Mouse (Mus musculus): ENCODE results near the gene Mcm2. TPM values are rescaled to one million over a fixed set of nuclear protein-coding genes. Genes with fewer than 3 reads are reported as not detected.

Mcm2 gene
- polyA plus RNA-seq, 1 experiment from 2014 or later = 70.0 TPM

DNA sequence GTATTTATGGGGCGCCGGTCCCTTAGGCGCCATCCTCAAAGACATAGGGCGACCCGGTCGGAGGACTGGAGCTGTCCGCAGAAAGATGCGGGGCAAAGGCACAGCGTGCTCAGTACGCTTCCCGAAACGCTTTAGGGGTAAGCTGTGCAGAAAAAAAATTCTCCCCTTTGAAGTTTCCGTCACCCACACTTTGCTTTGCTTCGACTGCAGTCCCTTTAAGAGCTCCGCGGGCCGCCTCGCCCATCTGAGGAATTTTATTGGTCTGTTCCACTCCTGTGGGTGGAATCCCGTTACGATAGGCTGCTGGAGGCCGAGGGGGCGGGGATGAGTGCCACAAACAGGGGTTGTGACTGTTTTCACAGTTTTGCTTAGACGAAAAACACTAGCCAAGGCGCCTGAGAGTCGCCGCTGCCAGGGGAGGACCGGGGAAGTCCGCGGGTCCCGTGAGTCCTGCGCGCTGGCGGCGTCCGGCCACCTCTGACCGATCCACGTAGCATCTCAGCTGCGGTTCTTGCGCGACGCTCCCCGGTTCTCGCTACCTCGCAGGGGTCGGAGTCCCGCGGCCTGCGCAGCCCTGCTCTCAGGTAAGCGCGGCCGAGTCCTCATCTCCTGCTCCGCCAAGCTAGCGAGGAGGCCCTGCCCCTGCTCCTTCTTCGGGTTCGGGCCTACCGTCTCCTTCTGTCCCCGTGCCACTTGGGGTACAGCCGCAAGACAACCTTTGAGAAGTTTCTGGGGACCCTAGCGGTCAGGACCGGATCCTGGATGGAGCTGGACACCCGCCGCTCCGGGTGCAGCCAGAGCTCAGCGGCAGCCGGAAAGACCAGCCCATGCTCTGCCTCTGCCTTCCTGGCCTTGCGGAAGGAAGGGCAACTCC is 3.6 kb upstream of the Mcm2 start, which contains the start of gene Tpra1:
Tpra1 (plus strand) TSS at position 305 of the 874 bp plus-strand sequence.
- no peaks in the 10 kb centered on the region for H3K9me3 ChIP-seq
- H3K36me3 ChIP-seq = no peaks in the 10 kb centered on the region
- H3K9ac ChIP-seq (replicated peaks) = peak within 1 kb of the TSS; percentile 85
- WGBS = under 1% methylated on average over 66 of the region's 66 CpGs
- no peaks in the 10 kb centered on the region for H3K27me3 ChIP-seq
- peaks cover 38% of the 10 kb centered on the region for H3K4me1 ChIP-seq
- peak; percentile 91 for ATAC-seq (replicated peaks)
- peak within 1 kb of the TSS; percentile 86 for H3K27ac ChIP-seq (replicated peaks)
- peak within 1 kb of the TSS; percentile 97 for H3K4me2 ChIP-seq (replicated peaks)
- peak within 1 kb of the TSS; percentile 99 for H3K4me3 ChIP-seq

DNA sequence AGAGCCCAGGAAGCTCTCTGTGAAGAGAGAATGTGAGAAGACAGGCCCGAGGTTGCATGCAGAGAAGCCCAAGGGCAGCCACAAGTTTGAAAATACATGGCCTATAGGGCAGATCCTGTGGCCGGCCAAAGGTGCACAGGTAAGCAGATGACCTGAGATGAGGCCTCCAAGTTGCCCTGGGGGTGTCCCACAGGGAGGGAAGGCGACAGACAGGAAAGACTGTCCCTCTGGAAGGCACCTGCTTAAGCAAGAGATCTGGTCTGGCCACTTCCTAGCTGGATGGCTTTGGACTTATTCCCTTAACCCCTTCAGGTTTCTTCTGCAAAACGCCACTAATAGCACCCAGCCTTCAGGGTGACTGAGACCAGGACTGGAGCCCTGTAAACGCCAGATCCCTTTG is 2.9 kb upstream of the Mcm2 start:
- peak overlapping the region; percentile 99 for H3K4me3 ChIP-seq
- H3K4me1 ChIP-seq = peaks cover 42% of the 10 kb centered on the region
- H3K36me3 ChIP-seq = no peaks in the 10 kb centered on the region
- ATAC-seq (replicated peaks) = no peak
- 4% methylated on average over 5 of the region's 5 CpGs for WGBS
- peak overlapping the region; percentile 85 for H3K9ac ChIP-seq (replicated peaks)
- H3K4me2 ChIP-seq (replicated peaks) = peak overlapping the region; percentile 97
- H3K9me3 ChIP-seq = no peaks in the 10 kb centered on the region
- H3K27ac ChIP-seq (replicated peaks) = peak overlapping the region; percentile 86
- H3K27me3 ChIP-seq = no peaks in the 10 kb centered on the region

DNA sequence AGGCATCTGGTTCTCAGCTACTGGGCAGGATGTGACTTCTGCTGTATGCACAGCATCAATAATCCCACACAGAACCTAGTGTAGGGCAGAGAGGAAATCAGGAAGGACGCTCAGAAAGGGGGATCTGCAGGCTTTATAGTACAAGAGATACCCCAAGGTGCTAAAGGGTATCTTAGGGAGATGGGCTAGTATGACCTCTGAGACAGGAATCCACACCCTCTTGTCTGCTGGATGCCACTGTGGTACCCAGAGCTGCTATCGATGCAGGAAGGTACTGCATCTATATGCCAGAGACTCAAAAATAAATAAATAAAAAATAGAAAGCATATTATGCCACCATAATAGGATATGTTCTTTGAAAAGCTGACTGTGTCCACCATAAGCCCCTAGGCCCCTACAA is 1.0 kb upstream of the Mcm2 start:
- Histone ChIP-seq H3K4me1 (peaks cover 43% of the 10 kb centered on the region), H3K36me3 (no peaks in the 10 kb centered on the region), H3K9me3 (no peaks in the 10 kb centered on the region), H3K27me3 (no peaks in the 10 kb centered on the region), H3K27ac (replicated peaks) (no peak overlapping the region), H3K4me2 (replicated peaks) (no peak overlapping the region), H3K9ac (replicated peaks) (no peak overlapping the region), H3K4me3 (no peak overlapping the region)
- WGBS = 92% methylated on average over 2 of the region's 2 CpGs
- ATAC-seq (replicated peaks) = no peak

DNA sequence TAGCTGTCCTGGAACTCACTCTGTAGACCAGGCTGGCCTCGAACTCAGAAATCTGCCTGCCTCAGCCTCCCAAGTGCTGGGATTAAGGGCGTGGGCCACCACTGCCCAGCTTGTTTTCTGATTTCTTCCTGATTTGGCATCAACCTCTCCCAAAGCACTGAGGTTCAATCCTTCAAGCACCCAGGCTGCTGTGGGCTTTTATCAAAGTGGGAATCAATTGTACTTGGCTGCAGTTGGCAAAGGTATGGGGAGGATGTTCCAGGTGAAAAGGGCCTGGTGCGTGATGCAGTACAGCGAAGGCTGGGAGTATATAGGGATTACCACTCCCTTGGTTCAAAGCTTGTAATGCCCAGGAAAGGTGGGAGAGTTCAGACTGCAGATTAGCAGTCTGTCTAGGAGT is 506 bp upstream of the Mcm2 start:
- H3K9me3 ChIP-seq = no peaks in the 10 kb centered on the region
- H3K4me2 ChIP-seq (replicated peaks) = peak overlapping the region; percentile 84
- no peaks in the 10 kb centered on the region for H3K36me3 ChIP-seq
- H3K4me1 ChIP-seq = peaks cover 41% of the 10 kb centered on the region
- no peak for ATAC-seq (replicated peaks)
- H3K27ac ChIP-seq (replicated peaks) = no peak overlapping the region
- peak overlapping the region; percentile 60; the same call in 1 of the 2 replicates for H3K4me3 ChIP-seq
- WGBS = 54% methylated on average over 4 of the region's 4 CpGs
- no peaks in the 10 kb centered on the region for H3K27me3 ChIP-seq
- no peak overlapping the region for H3K9ac ChIP-seq (replicated peaks)

DNA sequence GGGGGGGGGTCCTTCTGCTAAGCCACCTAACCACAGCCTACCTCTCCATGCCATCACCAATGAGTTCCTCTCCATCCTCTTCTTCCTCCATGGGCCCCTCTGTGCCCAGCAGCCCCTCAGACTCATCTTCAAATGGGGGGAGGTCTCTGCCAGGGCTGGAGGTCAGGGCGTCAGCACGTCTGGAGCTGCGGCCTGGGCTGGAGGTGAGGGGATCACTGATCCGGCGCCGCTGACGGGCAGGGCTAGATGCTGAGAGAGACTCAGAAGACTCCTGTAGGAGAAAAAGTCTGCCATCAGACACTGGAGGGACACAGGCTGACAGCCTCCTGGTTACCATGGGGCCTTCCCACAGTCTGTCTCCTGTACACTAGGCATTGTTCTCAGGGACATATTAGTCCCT is 1.3 kb downstream of the Mcm2 start:
- Histone ChIP-seq H3K4me2 (replicated peaks) (peak overlapping the region; percentile 35), H3K4me1 (peaks cover 25% of the 10 kb centered on the region), H3K27me3 (no peaks in the 10 kb centered on the region), H3K9me3 (no peaks in the 10 kb centered on the region), H3K36me3 (no peaks in the 10 kb centered on the region), H3K9ac (replicated peaks) (no peak overlapping the region; the same call in 1 of the 2 replicates), H3K4me3 (peak overlapping the region; percentile 60), H3K27ac (replicated peaks) (no peak overlapping the region)
- ATAC-seq (replicated peaks) = no peak
- 73% methylated on average over 7 of the region's 7 CpGs for WGBS

DNA sequence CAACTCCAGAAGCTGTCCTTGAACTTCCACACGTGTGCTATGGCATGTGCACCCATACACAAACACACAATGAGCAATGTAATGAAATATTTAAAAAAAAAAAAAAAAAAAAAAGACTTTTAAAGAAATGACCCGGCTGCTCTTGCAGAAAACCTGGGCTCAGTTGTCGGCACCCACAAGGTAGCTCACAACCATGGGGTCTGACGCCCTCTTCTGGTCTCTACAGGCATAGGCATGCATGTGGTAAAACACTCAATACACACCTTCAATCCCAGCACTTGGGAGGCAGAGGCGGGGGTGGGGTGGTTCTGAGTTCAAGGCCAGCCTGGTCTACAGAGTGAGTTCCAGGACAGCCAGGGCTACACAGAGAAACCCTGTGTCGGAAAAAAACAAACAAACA is 2.6 kb downstream of the Mcm2 start:
- Histone ChIP-seq H3K4me1 (peaks cover 18% of the 10 kb centered on the region), H3K9me3 (no peaks in the 10 kb centered on the region), H3K4me3 (no peak overlapping the region), H3K36me3 (peaks cover 7% of the 10 kb centered on the region; the same call in 1 of the 2 replicates), H3K27me3 (no peaks in the 10 kb centered on the region), H3K9ac (replicated peaks) (no peak overlapping the region), H3K27ac (replicated peaks) (no peak overlapping the region), H3K4me2 (replicated peaks) (no peak overlapping the region)
- WGBS = 87% methylated on average over 6 of the region's 6 CpGs
- no peak for ATAC-seq (replicated peaks)

DNA sequence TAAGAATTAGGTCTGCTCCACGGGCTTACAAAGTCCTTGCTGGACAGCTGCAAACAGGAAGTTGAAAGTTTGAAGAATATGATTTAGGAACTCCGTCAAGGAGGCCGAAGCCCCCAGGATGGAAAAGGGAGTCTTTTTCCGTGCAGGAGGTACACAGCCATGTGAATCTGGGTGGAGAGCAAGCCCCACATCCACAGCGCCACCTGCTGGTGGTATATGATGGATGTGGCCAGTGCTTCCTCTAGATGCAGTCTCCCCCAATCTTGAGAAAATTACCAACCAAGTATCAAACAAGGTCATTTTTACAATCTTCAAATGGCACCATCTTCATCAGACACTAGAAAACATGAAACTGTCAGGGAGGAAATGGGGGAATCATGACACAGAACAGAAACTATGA is 5.0 kb downstream of the Mcm2 start:
- Histone ChIP-seq H3K9ac (replicated peaks) (no peak overlapping the region), H3K4me1 (peaks cover 18% of the 10 kb centered on the region), H3K36me3 (peaks cover 19% of the 10 kb centered on the region; the same call in 1 of the 2 replicates), H3K4me3 (no peak overlapping the region), H3K27me3 (no peaks in the 10 kb centered on the region), H3K27ac (replicated peaks) (no peak overlapping the region), H3K4me2 (replicated peaks) (no peak overlapping the region), H3K9me3 (no peaks in the 10 kb centered on the region)
- no peak for ATAC-seq (replicated peaks)
- 52% methylated on average over 5 of the region's 5 CpGs for WGBS

DNA sequence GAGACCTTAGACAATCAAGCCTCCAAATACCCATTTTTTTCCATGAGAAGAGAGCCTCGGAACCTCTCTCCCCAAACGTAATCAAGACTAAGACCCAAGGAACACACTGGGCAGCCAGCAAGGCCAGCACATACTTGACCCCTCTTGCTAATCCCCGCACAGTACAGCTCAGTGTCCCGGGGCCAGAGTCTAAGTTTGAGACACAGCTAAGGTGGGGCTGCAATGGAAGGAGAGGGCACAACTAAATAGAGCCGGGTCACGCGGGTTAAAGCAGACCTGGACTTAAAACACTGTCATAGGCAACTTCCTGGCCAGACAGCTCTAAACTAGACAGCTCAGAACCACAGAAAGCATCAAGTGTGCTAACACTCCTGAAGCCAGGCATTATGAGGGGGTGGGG is 7.7 kb downstream of the Mcm2 start:
- Histone ChIP-seq H3K27me3 (no peaks in the 10 kb centered on the region), H3K27ac (replicated peaks) (no peak overlapping the region), H3K9ac (replicated peaks) (no peak overlapping the region), H3K4me2 (replicated peaks) (no peak overlapping the region), H3K4me1 (no peaks in the 10 kb centered on the region), H3K36me3 (peaks cover 33% of the 10 kb centered on the region; the same call in 1 of the 2 replicates), H3K9me3 (no peaks in the 10 kb centered on the region), H3K4me3 (no peak overlapping the region)
- no peak for ATAC-seq (replicated peaks)
- 90% methylated on average over 7 of the region's 7 CpGs for WGBS

DNA sequence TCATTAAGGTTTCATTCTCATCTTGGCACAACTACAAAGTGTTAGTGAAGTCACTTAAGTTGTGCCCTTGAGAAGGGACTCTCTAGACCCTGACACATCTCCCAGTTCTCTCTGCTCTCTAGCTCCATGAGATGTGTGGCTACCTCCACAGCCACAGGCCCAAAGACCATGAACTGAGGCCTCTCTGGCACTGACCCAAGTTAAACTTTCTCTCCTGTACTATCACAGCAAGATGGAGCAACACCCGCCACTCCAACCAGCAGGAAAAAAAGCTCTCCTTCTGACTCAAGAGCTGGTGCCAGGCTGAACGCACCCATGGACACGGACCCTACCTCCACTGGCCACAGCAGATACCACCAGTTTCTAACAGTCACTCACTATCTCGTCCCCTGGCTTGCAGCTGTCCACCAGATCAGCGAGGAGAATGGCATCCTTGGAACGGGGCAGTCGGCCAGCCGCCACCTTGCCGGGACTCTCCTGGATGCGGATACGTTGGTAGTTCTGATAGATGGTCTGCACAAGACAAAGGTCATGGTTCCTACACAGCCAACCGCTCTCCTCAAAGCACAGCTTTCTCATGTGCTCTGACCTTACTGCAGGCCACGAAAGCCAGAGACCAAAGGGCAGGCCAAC is 9.1 kb downstream of the Mcm2 start:
- peaks cover 40% of the 10 kb centered on the region; the same call in 1 of the 2 replicates for H3K36me3 ChIP-seq
- 92% methylated on average over 13 of the region's 13 CpGs for WGBS

DNA sequence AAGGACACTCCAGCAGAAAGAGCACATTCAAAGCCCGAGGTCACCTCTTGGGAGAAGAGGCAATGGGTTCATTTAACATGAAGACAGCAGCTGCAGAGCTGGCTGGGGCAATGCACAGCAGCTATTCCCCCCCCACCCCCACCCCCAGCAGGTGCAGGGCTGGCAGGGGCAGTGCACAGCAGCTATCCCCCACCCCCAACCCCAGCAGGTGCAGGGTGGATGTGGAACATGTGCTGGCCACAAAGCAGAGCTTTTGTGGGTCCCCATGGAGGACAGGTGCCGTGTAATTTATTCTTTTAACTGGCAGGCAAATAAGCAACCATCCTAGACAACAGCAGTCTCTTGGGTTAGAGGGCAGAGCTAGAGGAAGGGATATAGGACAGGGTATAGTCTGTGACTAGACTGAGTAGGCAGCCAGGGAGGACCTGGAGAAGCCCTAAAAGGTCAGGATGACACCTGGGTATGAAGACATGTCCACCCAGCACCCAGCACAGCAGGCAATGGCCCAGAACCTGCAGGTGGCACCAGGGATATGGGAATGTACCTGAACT is 12.1 kb downstream of the Mcm2 start:
- WGBS = 55% methylated on average over 2 of the region's 2 CpGs
- H3K27me3 ChIP-seq = no peaks in the 10 kb centered on the region
- no peak overlapping the region for H3K4me2 ChIP-seq (replicated peaks)
- H3K36me3 ChIP-seq = peaks cover 38% of the 10 kb centered on the region; the same call in 1 of the 2 replicates
- peak; percentile 53; the same call in 1 of the 2 replicates for ATAC-seq (replicated peaks)
- no peak overlapping the region for H3K9ac ChIP-seq (replicated peaks)
- H3K4me3 ChIP-seq = no peak overlapping the region
- no peak overlapping the region for H3K27ac ChIP-seq (replicated peaks)
- peaks cover 4% of the 10 kb centered on the region for H3K4me1 ChIP-seq
- H3K9me3 ChIP-seq = no peaks in the 10 kb centered on the region

More for the DNA sequence above, 9.1 kb downstream of the Mcm2 start:
- H3K9me3 ChIP-seq = no peaks in the 10 kb centered on the region
- ATAC-seq (replicated peaks) = no peak
- no peaks in the 10 kb centered on the region for H3K4me1 ChIP-seq
- no peaks in the 10 kb centered on the region for H3K27me3 ChIP-seq
- H3K4me3 ChIP-seq = no peak overlapping the region
- H3K9ac ChIP-seq (replicated peaks) = no peak overlapping the region
- H3K27ac ChIP-seq (replicated peaks) = no peak overlapping the region
- no peak overlapping the region for H3K4me2 ChIP-seq (replicated peaks)

DNA sequence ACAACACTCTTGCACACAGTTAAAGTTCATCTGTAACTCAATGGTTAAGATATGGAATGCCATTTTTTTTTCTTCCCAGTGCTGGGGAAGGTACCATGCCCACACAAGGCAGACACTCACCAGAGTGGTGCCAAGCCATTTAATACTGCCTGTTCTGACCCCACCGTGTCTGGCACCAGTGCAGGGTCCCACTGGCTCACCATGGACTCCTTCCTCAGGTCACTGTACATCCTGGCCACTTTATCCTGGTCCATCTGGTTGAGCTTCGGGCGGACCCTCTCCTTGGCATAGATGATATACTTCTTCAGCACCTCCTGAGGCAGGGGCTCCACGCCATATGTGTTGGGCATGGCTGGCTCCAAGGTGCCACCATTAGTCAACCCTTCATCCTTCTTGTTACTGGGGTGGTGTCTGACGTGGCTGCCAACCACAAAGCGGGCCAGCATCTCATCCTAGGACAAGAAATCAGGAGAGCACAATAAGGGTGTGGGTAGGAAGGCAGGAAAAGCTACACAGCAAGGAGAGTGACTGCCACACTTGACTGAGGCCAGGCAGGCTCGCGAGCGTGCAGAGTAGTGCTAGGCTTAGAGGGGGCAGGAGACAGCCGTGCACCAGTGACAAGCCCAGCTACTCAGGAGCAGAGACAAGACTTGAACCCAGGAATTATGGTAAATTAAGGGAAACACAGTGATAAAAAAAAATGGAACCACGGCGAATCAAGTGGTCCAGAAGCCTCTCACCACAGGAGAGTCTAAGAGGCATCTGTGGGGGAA is 12.8 kb downstream of the Mcm2 start:
- H3K4me2 ChIP-seq (replicated peaks) = no peak overlapping the region
- peaks cover 35% of the 10 kb centered on the region; the same call in 1 of the 2 replicates for H3K36me3 ChIP-seq
- H3K27me3 ChIP-seq = no peaks in the 10 kb centered on the region
- no peaks in the 10 kb centered on the region for H3K9me3 ChIP-seq
- H3K9ac ChIP-seq (replicated peaks) = no peak overlapping the region
- H3K27ac ChIP-seq (replicated peaks) = no peak overlapping the region
- peaks cover 7% of the 10 kb centered on the region for H3K4me1 ChIP-seq
- ATAC-seq (replicated peaks) = no peak
- H3K4me3 ChIP-seq = no peak overlapping the region
- WGBS = 83% methylated on average over 12 of the region's 12 CpGs
